Mouse (Mus musculus) limb, embryonic 15.5 days (tissue): ENCODE results near the gene Mex3d. TPM values are rescaled to one million over a fixed set of nuclear protein-coding genes. Genes with fewer than 3 reads are reported as not detected.

Experiments used
- ATAC-seq: fragments of 200-750 bp; cut with Nextera tagmentation; 2 replicates; pipeline ENCODE4 v1.8.0; 2017; ENCODE audit warnings: low read depth, moderate TSS enrichment; ENCODE audit not compliant: insufficient number of reproducible peaks, low FRiP score, low TSS enrichment
- H3K27ac ChIP-seq: fragments of 300-500 bp; sonication (generic); 2 replicates; pipeline ENCODE4 v1.5.1; 2015; ENCODE audit warnings: moderate library complexity, mild to moderate bottlenecking, inconsistent platforms
- H3K27me3 ChIP-seq: fragments of 300-500 bp; sonication (generic); 2 replicates; pipeline ENCODE4 v1.6.1; 2015; ENCODE audit warnings: inconsistent platforms
- H3K36me3 ChIP-seq: fragments of 300-500 bp; sonication (generic); 2 replicates; pipeline ENCODE4 v1.6.1; 2015; ENCODE audit warnings: inconsistent platforms
- H3K4me1 ChIP-seq: fragments of 300-500 bp; sonication (generic); 2 replicates; pipeline ENCODE4 v1.6.1; 2015; ENCODE audit warnings: inconsistent platforms
- H3K4me2 ChIP-seq: fragments of 300-500 bp; sonication (generic); 2 replicates; pipeline ENCODE4 v1.6.1; 2015; ENCODE audit warnings: mild to moderate bottlenecking, inconsistent platforms
- H3K4me3 ChIP-seq: fragments of 300-500 bp; sonication (generic); 2 replicates; pipeline ENCODE4 v1.5.1; 2015; ENCODE audit warnings: mild to moderate bottlenecking, inconsistent platforms
- H3K9ac ChIP-seq: fragments of 300-500 bp; sonication (generic); 2 replicates; pipeline ENCODE4 v1.6.1; 2015; ENCODE audit warnings: inconsistent platforms
- H3K9me3 ChIP-seq: fragments of 300-500 bp; sonication (generic); 2 replicates; pipeline ENCODE4 v1.6.1; 2016; ENCODE audit warnings: inconsistent platforms
- WGBS: fragments of 180-500 bp; shearing (Covaris S2); methylation state at CpG from one replicate; pipeline ENCODE4 v1.1.7; 2015; 5-methylcytosine and 5-hydroxymethylcytosine counted together
- polyA plus RNA-seq: library from polyadenylated mRNA; unstranded; fragments of >200 nt; fragmentation: Nextera tagmentation; extraction: Ambion mirVana; gene quantifications from 2 replicates; pipeline ENCODE4 v1.2.1, GENCODE M21; 2015

Mex3d gene
- polyA plus RNA-seq, result 6.1 and 6.8 TPM in 2 replicates

DNA sequence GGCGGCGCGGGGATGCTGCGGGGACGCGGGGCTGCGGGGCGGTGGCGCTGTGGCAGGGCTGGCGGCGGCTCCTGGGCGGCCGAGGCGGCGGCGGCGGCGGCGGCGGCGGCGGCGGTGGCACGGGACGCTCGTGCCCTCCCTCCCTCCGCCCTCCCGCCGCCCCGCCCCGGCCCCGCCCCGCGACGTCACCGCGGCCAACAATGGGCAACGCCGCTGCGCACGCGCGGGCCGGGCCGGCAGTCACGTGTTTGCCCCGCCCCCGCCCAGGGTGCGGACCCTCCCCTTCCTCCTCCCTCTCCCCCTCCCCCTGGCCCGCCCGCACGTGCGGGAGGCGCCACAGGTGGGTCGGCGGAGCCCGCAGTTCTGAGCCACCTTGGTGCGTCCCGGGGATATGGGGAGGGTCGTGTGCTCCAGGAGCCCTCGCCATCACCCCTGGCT lies at the start of gene Mex3d:
Gene Mex3d, minus strand, starts transcription at position 138 of the 438 bp plus-strand sequence.
- H3K4me2 ChIP-seq, result peak within 1 kb of the TSS; percentile 93
- H3K4me1 ChIP-seq, result peaks cover 44% of the 10 kb centered on the region
- H3K4me3 ChIP-seq, result peak within 1 kb of the TSS; percentile 86
- H3K27me3 ChIP-seq, result no peaks in the 10 kb centered on the region
- H3K9ac ChIP-seq, result peak within 1 kb of the TSS; percentile 90
- H3K27ac ChIP-seq, result peak within 1 kb of the TSS; percentile 82
- H3K9me3 ChIP-seq, result no peaks in the 10 kb centered on the region
- 2% methylated on average over 20 of the region's 61 CpGs for WGBS
- peak; percentile 57; the same call in 1 of the 2 replicates for ATAC-seq
- H3K36me3 ChIP-seq, result peaks cover 35% of the 10 kb centered on the region

DNA sequence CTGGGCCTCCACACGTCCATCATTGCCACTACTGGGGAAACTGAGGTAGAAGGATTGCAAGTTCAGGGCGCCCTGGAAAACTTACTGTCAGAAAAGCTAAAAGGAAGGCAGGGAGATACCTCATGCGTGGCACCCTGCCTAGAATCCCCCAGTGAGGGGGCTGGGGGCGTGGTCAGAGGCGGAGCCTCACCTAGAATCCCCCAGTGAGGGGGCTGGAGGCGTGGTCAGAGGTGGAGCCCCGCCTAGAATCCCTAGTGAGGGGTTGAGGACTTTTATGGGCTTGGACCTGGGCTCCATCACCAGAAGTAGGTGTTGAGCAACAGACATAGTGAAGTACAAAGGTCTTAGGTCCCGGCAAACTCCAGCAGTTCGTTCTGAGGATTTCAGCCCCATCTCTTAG lies 48.8 kb upstream of the Mex3d start:
- Histone ChIP-seq H3K27me3 (peaks cover 7% of the 10 kb centered on the region), H3K4me1 (peaks cover 27% of the 10 kb centered on the region), H3K36me3 (0 out of 2 replicates have a peak, but pooled peaks cover under 1% of the 10 kb centered on the region), H3K4me2 (no peak overlapping the region), H3K9me3 (no peaks in the 10 kb centered on the region), H3K9ac (no peak overlapping the region), H3K27ac (peak overlapping the region; percentile 60), H3K4me3 (no peak overlapping the region)
- no peak for ATAC-seq
- WGBS, result 15% methylated on average over 9 of the region's 9 CpGs

DNA sequence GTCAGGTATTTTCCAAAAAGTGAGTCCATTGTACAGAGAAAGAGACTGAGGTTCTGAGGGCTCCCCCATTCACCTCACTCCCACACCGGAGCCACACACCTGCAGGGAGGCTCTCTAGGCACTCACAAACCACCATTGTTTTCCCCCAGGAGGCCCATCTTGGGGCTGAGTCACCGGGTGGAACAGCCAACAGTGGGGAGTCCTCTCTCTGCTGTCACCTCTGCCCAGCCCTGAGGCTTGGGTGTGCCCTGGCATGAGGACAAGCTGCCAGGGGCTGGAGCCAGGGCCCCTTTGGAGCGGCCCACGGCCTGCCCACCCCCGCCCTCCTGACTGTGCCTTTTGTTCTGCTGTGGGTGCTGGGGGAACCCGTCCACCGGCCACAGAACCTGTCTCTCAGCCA lies 48.3 kb upstream of the Mex3d start:
- H3K27me3 ChIP-seq, result peaks cover 7% of the 10 kb centered on the region
- H3K4me2 ChIP-seq, result no peak overlapping the region
- H3K4me3 ChIP-seq, result no peak overlapping the region
- ATAC-seq, result no peak
- H3K9ac ChIP-seq, result 0 out of 2 replicates have a peak overlapping the region, but pooled peaks have one; percentile 7
- H3K9me3 ChIP-seq, result no peaks in the 10 kb centered on the region
- H3K36me3 ChIP-seq, result 0 out of 2 replicates have a peak, but pooled peaks cover 6% of the 10 kb centered on the region
- H3K27ac ChIP-seq, result peak overlapping the region; percentile 60
- WGBS, result 47% methylated on average over 7 of the region's 7 CpGs
- H3K4me1 ChIP-seq, result peaks cover 32% of the 10 kb centered on the region

DNA sequence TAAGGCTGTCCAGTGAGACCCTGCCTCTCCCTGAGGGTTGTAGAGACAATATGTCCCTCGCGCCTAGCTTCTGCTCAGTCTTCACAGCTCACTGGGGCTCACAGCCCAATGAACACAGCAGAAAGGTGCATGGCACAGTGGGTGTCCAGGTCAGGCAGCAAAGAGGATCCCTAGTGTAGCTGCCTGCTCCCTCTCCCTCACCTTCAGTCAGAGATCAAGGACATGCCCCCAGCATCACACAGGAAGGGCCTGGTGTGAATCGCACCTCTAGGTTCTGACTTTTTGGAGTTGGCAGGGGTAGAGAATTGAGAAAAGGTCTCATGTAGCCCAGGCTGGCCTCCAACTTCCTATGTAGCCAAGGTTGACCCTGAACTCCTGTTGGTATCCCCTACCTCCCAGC lies 47.4 kb upstream of the Mex3d start:
- Histone ChIP-seq H3K36me3 (peaks cover 15% of the 10 kb centered on the region), H3K4me1 (peaks cover 41% of the 10 kb centered on the region), H3K4me3 (no peak overlapping the region), H3K9ac (no peak overlapping the region), H3K9me3 (no peaks in the 10 kb centered on the region), H3K27ac (no peak overlapping the region), H3K4me2 (no peak overlapping the region), H3K27me3 (peaks cover 7% of the 10 kb centered on the region)
- no peak for ATAC-seq
- 86% methylated on average over 3 of the region's 3 CpGs for WGBS

DNA sequence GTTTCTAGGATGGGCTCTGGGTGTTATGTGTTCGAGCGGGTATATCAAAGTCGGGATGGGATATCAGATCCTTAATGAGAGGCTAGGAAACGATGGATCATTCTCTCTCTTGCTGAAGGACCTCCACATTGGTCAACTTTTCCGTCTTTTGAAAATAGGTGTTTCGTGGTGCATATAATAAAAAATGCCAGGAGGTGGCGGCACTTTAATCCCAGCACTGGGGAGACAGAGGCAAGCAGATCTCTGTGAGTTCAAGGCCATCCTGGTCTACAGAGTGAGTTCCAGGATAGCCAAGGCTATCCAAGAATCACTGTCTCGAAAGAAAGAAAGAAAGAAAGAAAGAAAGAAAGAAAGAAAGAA lies 46.8 kb upstream of the Mex3d start:
- ATAC-seq, result no peak
- no peak overlapping the region for H3K9ac ChIP-seq
- no peaks in the 10 kb centered on the region for H3K9me3 ChIP-seq
- H3K4me3 ChIP-seq, result peak overlapping the region; percentile 96
- H3K27ac ChIP-seq, result 0 out of 2 replicates have a peak overlapping the region, but pooled peaks have one; percentile 22
- H3K27me3 ChIP-seq, result peaks cover 7% of the 10 kb centered on the region
- 9% methylated on average over 8 of the region's 8 CpGs for WGBS
- H3K4me1 ChIP-seq, result peaks cover 41% of the 10 kb centered on the region
- H3K36me3 ChIP-seq, result peaks cover 21% of the 10 kb centered on the region
- no peak overlapping the region for H3K4me2 ChIP-seq

DNA sequence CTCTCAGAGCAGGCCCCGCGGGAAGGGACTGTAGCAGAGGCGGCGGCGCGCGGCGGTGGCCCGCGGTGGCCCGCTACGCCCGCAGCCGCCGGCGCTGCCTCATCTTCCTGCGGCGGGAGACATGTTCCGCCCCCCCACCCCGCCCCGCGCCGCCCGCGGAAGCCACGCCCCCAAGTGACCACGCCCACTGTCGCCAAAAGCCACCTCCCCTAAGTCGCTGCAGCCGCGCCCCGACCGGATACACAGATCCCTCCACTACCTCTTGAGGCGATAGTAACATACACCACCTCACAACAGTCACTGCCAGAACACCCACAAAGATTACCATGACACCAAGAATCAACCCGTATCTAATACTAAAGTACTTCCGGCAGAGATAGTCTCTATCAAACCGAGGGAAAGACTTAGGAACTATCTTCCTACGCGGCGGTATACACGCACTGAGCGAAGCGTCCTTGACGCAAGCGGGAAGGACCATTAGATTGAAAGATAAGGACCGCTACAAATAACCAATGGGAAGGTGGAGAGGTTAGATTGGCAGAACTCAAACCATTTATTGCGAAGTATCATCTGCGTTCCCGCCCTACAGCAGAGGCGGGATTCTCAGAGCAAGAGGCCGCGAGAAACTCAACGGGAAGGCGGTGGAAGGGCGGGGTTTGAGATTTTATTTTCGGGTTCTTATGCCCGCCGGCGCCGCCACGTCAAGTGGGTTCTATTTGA lies 46.2 kb upstream of the Mex3d start, which contains the start of gene Tcf3:
Gene Tcf3, minus strand, starts transcription at position 135 of the 720 bp plus-strand sequence.
- whole genome bisulfite sequencing, result under 1% methylated on average over 39 of the region's 61 CpGs

DNA sequence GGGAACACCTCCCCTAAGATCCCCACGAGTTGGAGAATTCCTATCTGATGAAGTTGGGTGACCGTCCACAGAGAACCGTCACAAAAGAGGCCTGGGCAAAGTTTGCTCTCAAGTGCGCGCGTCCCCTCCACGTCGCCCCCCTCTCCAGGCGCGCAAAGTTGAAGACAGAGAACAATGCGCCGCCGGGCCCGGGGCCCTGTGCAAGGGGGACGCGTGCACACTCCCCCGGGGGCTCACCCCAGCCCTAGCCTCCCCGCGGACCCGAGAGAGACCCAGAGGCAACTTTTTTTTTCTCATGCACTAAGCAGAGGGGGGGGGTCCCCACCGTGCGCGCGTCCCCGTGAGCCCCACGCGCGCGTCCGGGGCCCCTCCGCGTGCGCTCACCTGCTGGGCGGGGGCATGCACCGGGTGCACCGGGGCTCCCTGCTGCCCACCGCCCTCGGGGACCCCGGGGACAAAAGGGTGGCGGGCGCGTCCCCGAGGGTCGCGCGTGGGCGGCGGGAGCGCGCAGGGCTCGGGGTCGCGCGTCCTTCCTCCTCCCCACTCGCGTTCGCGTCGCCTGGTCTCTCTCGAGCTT lies 45.6 kb upstream of the Mex3d start:
- H3K27ac ChIP-seq, result peak overlapping the region; percentile 94
- peaks cover 33% of the 10 kb centered on the region for H3K36me3 ChIP-seq
- WGBS, result under 1% methylated on average over 57 of the region's 60 CpGs
- no peak for ATAC-seq
- H3K9ac ChIP-seq, result peak overlapping the region; percentile 99
- H3K4me1 ChIP-seq, result peaks cover 39% of the 10 kb centered on the region
- H3K4me3 ChIP-seq, result peak overlapping the region; percentile 96
- H3K27me3 ChIP-seq, result peaks cover 2% of the 10 kb centered on the region
- H3K9me3 ChIP-seq, result no peaks in the 10 kb centered on the region
- H3K4me2 ChIP-seq, result peak overlapping the region; percentile 65

More for the DNA sequence above, 46.2 kb upstream of the Mex3d start, which contains the start of gene Tcf3:
- Histone ChIP-seq H3K27me3 (peaks cover 7% of the 10 kb centered on the region), H3K9ac (peak within 1 kb of the TSS; percentile 99), H3K4me3 (peak within 1 kb of the TSS; percentile 96), H3K4me1 (peaks cover 41% of the 10 kb centered on the region), H3K36me3 (peaks cover 27% of the 10 kb centered on the region), H3K4me2 (peak within 1 kb of the TSS; percentile 65), H3K9me3 (no peaks in the 10 kb centered on the region), H3K27ac (peak within 1 kb of the TSS; percentile 94)
- ATAC-seq, result peak; percentile 92

DNA sequence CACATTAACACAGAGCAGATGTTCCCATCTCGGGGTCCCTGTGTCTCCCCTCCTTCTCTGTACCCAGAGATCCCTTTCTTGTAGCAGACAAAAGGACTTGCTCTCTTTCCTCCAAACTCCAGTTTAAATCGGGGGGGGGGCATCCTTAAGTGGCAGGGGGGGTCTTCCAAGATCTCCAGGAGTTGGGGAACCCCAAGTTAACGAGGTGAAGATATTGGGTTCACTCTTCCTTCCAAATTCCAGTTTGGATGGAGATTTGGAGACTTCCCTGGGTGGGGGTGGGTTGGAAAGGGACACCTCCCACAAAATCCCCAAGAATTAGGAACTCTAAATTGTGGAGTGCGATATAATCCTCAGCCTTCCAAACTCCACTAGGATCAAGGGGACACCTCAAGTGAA lies 44.9 kb upstream of the Mex3d start:
- peak overlapping the region; percentile 99 for H3K9ac ChIP-seq

DNA sequence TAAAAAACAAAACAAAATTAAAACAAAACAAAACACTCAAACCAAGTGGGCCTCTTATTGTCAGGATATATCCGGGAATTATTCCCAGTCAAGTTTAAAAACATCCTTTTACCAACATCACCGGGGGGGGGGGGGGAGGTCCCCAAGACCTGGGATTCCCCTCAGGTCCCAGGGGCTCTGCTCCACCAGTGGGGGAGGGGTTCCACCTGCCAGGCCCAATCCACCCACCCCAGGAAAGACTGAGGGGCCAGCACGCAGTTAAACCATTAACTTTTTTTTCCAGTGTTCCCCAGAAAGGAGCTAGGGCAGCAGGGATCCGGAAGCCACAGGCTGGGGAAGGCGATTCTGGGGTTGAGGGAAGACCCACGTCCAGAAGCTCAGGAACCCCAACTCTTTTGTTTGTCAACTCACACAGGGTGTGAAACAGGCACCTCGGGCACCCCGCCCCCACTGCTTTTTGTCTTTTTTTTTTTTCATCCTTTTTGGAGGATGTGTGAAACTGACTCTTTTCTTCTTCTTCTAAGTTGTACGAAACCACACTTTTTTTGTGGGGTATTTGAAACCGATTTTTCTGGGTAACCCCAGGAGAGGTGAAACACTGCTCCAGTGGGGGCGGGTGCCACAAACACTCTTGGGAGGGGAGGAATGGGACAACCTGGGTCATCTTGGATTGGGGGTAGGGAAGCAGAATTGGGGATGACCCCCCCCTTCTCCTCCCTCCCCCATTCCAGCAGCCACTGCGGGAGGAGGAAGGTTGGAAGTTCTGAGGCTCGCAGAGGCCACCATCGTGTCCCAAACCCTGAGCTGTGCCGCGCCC lies 44.3 kb upstream of the Mex3d start:
- Histone ChIP-seq H3K9ac (peak overlapping the region; percentile 99), H3K4me3 (peak overlapping the region; percentile 96), H3K36me3 (peaks cover 46% of the 10 kb centered on the region), H3K27me3 (no peaks in the 10 kb centered on the region), H3K9me3 (no peaks in the 10 kb centered on the region), H3K4me2 (peak overlapping the region; percentile 65), H3K27ac (peak overlapping the region; percentile 94), H3K4me1 (peaks cover 38% of the 10 kb centered on the region)
- 10% methylated on average over 16 of the region's 16 CpGs for WGBS
- ATAC-seq, result no peak

More for the DNA sequence above, 44.9 kb upstream of the Mex3d start:
- peak overlapping the region; percentile 65 for H3K4me2 ChIP-seq
- no peaks in the 10 kb centered on the region for H3K27me3 ChIP-seq
- peaks cover 38% of the 10 kb centered on the region for H3K4me1 ChIP-seq
- under 1% methylated on average over 4 of the region's 4 CpGs for WGBS
- H3K36me3 ChIP-seq, result peaks cover 39% of the 10 kb centered on the region
- ATAC-seq, result no peak
- peak overlapping the region; percentile 94 for H3K27ac ChIP-seq
- no peaks in the 10 kb centered on the region for H3K9me3 ChIP-seq
- peak overlapping the region; percentile 96 for H3K4me3 ChIP-seq

DNA sequence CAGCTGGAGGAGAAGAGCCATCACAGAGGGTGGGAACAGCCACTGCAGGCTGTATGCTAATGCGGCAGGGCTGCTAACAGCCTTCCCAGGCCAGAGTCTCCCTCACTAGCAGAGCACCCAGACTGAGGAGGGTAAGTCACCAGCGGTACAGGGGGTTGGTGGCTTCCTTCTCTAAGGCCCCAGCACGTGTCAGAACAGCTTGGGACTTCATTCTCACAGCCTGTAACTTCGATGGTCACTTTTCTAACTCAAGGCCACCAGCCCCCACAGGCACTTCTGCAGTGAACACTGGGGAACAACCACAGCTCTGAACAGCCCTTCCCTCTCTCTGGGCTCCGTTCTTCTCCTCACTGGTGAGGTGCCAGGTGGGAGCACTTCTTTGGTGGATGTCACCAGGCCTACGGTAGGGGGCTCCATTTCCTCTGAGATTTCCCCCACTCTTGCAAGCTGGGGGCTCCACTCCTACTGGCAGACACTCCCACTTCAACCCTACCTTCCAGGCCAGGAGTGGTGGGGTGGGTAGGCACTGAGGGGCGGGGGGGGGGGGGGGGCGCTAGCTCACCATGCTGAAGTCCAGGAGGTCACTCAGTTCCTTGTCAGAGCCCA lies 43.0 kb upstream of the Mex3d start:
- no peak for ATAC-seq
- no peak overlapping the region for H3K4me2 ChIP-seq
- no peak overlapping the region for H3K9ac ChIP-seq
- WGBS, result 65% methylated on average over 8 of the region's 8 CpGs
- no peak overlapping the region for H3K4me3 ChIP-seq
- H3K27ac ChIP-seq, result no peak overlapping the region
- H3K27me3 ChIP-seq, result no peaks in the 10 kb centered on the region
- H3K9me3 ChIP-seq, result no peaks in the 10 kb centered on the region; the same call in 1 of the 2 replicates
- H3K4me1 ChIP-seq, result peaks cover 26% of the 10 kb centered on the region
- peaks cover 58% of the 10 kb centered on the region for H3K36me3 ChIP-seq

DNA sequence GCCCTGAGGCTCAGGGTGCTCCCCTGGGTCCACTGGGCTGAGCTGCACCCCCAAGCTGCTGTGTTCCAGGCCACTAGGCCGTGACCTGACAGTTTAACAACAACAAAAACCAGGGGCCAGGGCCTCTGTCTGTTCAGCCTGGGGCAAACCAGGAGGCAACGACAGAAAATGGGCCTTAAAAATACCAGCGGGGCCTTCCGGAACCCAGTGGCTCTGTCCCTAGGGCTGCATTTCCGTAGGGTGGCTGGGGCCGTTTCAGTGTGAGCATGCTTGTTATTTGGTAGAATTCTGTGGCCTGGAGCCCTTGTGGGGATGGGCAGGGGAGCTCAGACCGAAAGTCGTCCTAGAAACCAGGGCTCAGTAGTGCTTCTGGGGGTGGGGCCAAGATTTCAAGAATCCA lies 42.3 kb upstream of the Mex3d start:
- Histone ChIP-seq H3K36me3 (peaks cover 65% of the 10 kb centered on the region), H3K4me1 (peaks cover 23% of the 10 kb centered on the region), H3K9ac (no peak overlapping the region), H3K4me2 (no peak overlapping the region), H3K4me3 (no peak overlapping the region), H3K27me3 (no peaks in the 10 kb centered on the region), H3K27ac (no peak overlapping the region), H3K9me3 (no peaks in the 10 kb centered on the region; the same call in 1 of the 2 replicates)
- no peak for ATAC-seq
- WGBS, result 80% methylated on average over 8 of the region's 8 CpGs
